Mouse (Mus musculus) liver, embryonic 14.5 days (tissue): ENCODE data around the gene Rpap3. TPM values are rescaled to one million over a fixed set of nuclear protein-coding genes. Genes with fewer than 3 reads are reported as not detected.

Experiments
- ATAC-seq: fragments of 200-750 bp; cut with Nextera tagmentation; 2 replicates; pipeline ENCODE4 v1.8.0; 2017; ENCODE audit warnings: moderate number of reproducible peaks, mild to moderate bottlenecking, moderate library complexity; ENCODE audit not compliant: insufficient read depth
- DNase-seq, 3 experiments: peaks; one replicate each; pipeline ENCODE4 v3.0.0-alpha.2; 2012 to 2013; ENCODE audit warnings: low read depth in 3 of 3, low spot score in 3 of 3
- H3K27ac ChIP-seq: fragments of 300-500 bp; sonication (generic); 2 replicates; pipeline ENCODE4 v1.5.1; 2014; ENCODE audit warnings: moderate library complexity, mild to moderate bottlenecking, control low read depth, inconsistent platforms
- H3K27me3 ChIP-seq: fragments of 300-500 bp; sonication (generic); 2 replicates; pipeline ENCODE4 v1.6.1; 2014; ENCODE audit warnings: mild to moderate bottlenecking, low read length, moderate library complexity; ENCODE audit not compliant: control insufficient read depth, insufficient read depth
- H3K36me3 ChIP-seq: fragments of 300-500 bp; sonication (generic); replicated peaks from 2 replicates; pipeline ENCODE4 v1.6.1; 2014; ENCODE audit warnings: low read depth; ENCODE audit not compliant: control insufficient read depth, insufficient read depth
- H3K4me1 ChIP-seq, 2 experiments: fragments of 200-500 bp in 1 of 2; fragments of 300-500 bp in 1 of 2; sonication (generic) in 1 of 2; replicated peaks; 2 replicates each; pipeline ENCODE4 v1.6.1; 2012 to 2014; ENCODE audit warnings: antibody characterized with exemption in 1 of 2, inconsistent platforms in 1 of 2, low read length in 1 of 2; ENCODE audit not compliant: control insufficient read depth in 2 of 2, insufficient read depth in 2 of 2
- H3K4me2 ChIP-seq: fragments of 300-500 bp; sonication (generic); 2 replicates; pipeline ENCODE4 v1.6.1; 2014; ENCODE audit warnings: low read depth, mild to moderate bottlenecking, control low read depth, moderate library complexity
- H3K4me3 ChIP-seq, 2 experiments: fragments of 200-500 bp in 1 of 2; fragments of 300-500 bp in 1 of 2; sonication (generic) in 1 of 2; 2 replicates each; pipeline ENCODE4 v1.5.1; 2012 to 2014; ENCODE audit warnings: low read depth in 2 of 2, low read length in 2 of 2, mild to moderate bottlenecking in 2 of 2, control low read depth in 1 of 2, inconsistent platforms in 1 of 2, moderate library complexity in 1 of 2; ENCODE audit not compliant: insufficient read depth in 1 of 2
- H3K9ac ChIP-seq: fragments of 300-500 bp; sonication (generic); replicated peaks from 2 replicates; pipeline ENCODE4 v1.6.1; 2014; ENCODE audit warnings: mild to moderate bottlenecking, control low read depth, moderate library complexity
- H3K9me3 ChIP-seq: fragments of 300-500 bp; sonication (generic); 2 replicates; pipeline ENCODE4 v1.6.1; 2016; ENCODE audit warnings: low read length, mixed read lengths; ENCODE audit not compliant: control insufficient read depth
- CTCF ChIP-seq: IDR thresholded peaks from 2 replicates; pipeline ENCODE4 v1.5.1; 2016; ENCODE audit warnings: antibody characterized with exemption, low read depth, control low read depth
- EP300 ChIP-seq: IDR thresholded peaks from 2 replicates; pipeline ENCODE4 v1.6.1; 2016; ENCODE audit warnings: antibody characterized with exemption, low read depth
- WGBS: fragments of 180-500 bp; shearing (Covaris S2); extraction: QIAGEN DNeasy Blood & Tissue Kit; methylation state at CpG from one replicate; pipeline ENCODE4 v1.1.7; 2014; ENCODE audit not compliant: insufficient replicate concordance; 5-methylcytosine and 5-hydroxymethylcytosine counted together
- polyA plus RNA-seq, 2 experiments: library from polyadenylated mRNA; depleted of rRNA in 1 of 2; stranded (reverse) in 1 of 2; unstranded in 1 of 2; fragments of >200 nt; fragmentation: Nextera tagmentation in 1 of 2; extraction: Ambion mirVana in 1 of 2; gene quantifications; 2 replicates each; pipeline versions ENCODE4 v1.2.1 to v1.2.3; 2012 to 2014

Gene Rpap3
- polyA plus RNA-seq, 2 experiments: 6.8 to 11.2 TPM

GRCm38 (mm10) chr15:97720026-97720675 is 14.5 kb upstream of the Rpap3 start:
- H3K27me3 ChIP-seq: no peaks in the 10 kb centered on the region
- H3K9ac ChIP-seq: no peak overlapping the region
- TF ChIP-seq CTCF: no peak
- TF ChIP-seq EP300: no peak
- no peaks in the 10 kb centered on the region for H3K4me1 ChIP-seq
- no peak overlapping the region for H3K4me2 ChIP-seq
- H3K9me3 ChIP-seq: no peaks in the 10 kb centered on the region
- 66% methylated on average over 12 of the region's 12 CpGs for WGBS
- ATAC-seq (no peak), DNase-seq (no peak)
- H3K36me3 ChIP-seq: no peaks in the 10 kb centered on the region
- no peak overlapping the region for H3K27ac ChIP-seq
- no peak overlapping the region for H3K4me3 ChIP-seq

GRCm38 (mm10) chr15:97719494-97719893 is 13.9 kb upstream of the Rpap3 start:
- DNase-seq: no peak
- Histone ChIP-seq H3K9me3 (no peaks in the 10 kb centered on the region), H3K27me3 (no peaks in the 10 kb centered on the region), H3K9ac (no peak overlapping the region), H3K36me3 (no peaks in the 10 kb centered on the region), H3K4me2 (no peak overlapping the region), H3K27ac (no peak overlapping the region), H3K4me3 (no peak overlapping the region), H3K4me1 (no peaks in the 10 kb centered on the region)
- ATAC-seq: no peak
- 78% methylated on average over 12 of the region's 12 CpGs for WGBS
- TF ChIP-seq EP300: no peak

DNA sequence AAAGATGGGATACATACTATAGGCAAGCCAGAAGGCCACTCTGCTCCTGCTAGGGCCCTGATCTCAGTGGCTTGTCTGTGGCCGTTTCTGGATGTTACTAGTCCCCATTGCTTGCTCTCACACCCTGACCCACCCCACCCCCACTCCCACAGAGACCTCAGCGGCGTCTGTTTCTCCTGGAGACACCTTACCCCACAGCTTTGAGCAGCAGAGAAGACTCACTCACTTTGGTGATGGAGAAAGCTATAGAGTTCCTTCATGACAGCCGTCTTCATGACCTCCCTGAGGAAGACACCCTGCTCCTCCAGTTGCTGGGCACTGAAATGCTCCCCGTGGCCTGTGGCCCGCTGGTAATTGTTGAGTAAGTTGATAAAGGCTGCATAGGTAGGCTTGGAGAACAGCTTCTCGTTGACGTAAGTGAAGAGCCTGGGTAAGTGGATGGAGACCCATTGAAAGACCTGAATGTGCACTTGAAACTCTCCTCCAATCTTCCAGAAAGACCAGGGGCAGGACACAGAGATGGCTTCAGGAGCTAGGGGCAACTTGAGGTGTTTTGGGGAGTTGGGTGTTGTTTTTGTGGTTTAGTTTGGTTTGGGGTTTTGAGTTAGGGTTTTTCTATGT is 13.0 kb upstream of the Rpap3 start:
- Histone ChIP-seq H3K36me3 (no peaks in the 10 kb centered on the region), H3K9me3 (no peaks in the 10 kb centered on the region), H3K9ac (no peak overlapping the region), H3K4me3 (no peak overlapping the region), H3K27me3 (no peaks in the 10 kb centered on the region), H3K4me2 (no peak overlapping the region), H3K27ac (no peak overlapping the region), H3K4me1 (no peaks in the 10 kb centered on the region)
- DNase-seq (no peak), ATAC-seq (no peak)
- TF ChIP-seq CTCF (no peak), EP300 (no peak)
- WGBS: 61% methylated on average over 8 of the region's 8 CpGs

- ATAC-seq (no peak), DNase-seq (peak; percentile 12 to 23 (median 14))
- H3K27ac ChIP-seq: no peak overlapping the region
- no peaks in the 10 kb centered on the region; a peak in 1 of 4 replicates for H3K4me1 ChIP-seq
- H3K27me3 ChIP-seq: no peaks in the 10 kb centered on the region
- no peak overlapping the region for H3K9ac ChIP-seq
- no peaks in the 10 kb centered on the region for H3K9me3 ChIP-seq
- no peaks in the 10 kb centered on the region for H3K36me3 ChIP-seq
- TF ChIP-seq CTCF (peak; percentile 72), EP300 (no peak)
- 31% methylated on average over 12 of the region's 12 CpGs for WGBS
- no peak overlapping the region for H3K4me2 ChIP-seq
- no peak overlapping the region for H3K4me3 ChIP-seq
Observed at GRCm38 (mm10) chr15:97717861-97718534, 12.4 kb upstream of the Rpap3 start.

- H3K27ac ChIP-seq: no peak overlapping the region
- H3K4me1 ChIP-seq: no peaks in the 10 kb centered on the region; a peak in 1 of 4 replicates
- H3K27me3 ChIP-seq: no peaks in the 10 kb centered on the region
- ATAC-seq: no peak
- H3K4me3 ChIP-seq: no peak overlapping the region
- no peaks in the 10 kb centered on the region for H3K9me3 ChIP-seq
- H3K36me3 ChIP-seq: no peaks in the 10 kb centered on the region
- DNase-seq: no peak
- no peak for TF ChIP-seq EP300
- no peak for TF ChIP-seq CTCF
- 54% methylated on average over 11 of the region's 11 CpGs for WGBS
- no peak overlapping the region for H3K4me2 ChIP-seq
- no peak overlapping the region for H3K9ac ChIP-seq
Observed at GRCm38 (mm10) chr15:97716782-97717181, 11.2 kb upstream of the Rpap3 start.
